Mouse (Mus musculus) Muller cell, postnatal 12 days (primary cell): ENCODE measurements around the gene Rnh1.

Experiments
- DNase-seq: peaks from one replicate; pipeline ENCODE4 v3.0.0-alpha.2; 2015; ENCODE audit errors: inconsistent ontology term

The Rnh1 gene

DNA sequence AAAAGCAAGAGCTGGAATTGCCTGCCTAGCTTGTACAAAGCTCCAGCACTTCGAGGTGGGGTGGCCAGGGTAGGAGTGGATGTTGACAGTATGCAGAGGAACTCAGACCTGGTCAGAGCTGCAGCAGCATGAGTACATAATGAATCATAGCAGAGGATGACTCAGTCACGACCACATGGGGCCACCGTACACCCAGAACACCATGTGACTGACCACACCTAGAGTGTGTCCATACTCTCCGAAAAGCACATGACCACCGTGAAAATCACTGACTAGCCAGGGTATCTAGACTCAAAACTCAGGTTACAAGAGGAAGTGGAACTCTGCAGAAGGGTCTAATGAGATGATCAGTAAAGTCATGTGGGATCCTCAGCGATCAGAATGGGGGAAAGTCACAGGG lies 7.8 kb downstream of the Rnh1 start:
- peak; percentile 44 for DNase-seq

DNA sequence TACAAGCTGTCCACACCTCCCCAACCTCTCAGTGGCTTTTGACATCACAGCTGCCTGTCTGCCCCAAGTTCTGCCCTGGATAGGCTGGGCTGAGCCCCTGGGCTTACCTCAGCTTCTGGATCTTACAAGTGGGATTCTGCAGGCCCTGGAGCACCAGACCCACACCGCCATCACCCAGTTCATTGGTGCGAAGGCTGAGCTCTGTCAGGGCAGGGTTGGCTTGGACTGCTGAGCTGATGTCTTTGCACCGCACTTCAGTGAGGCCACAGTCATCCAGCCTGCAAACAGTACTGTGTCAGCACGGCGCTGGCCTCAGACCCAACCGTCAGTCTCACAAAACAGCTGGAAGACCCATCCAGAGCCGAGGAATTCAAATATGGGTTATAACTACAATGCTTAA lies 8.3 kb downstream of the Rnh1 start:
- no peak for DNase-seq

DNA sequence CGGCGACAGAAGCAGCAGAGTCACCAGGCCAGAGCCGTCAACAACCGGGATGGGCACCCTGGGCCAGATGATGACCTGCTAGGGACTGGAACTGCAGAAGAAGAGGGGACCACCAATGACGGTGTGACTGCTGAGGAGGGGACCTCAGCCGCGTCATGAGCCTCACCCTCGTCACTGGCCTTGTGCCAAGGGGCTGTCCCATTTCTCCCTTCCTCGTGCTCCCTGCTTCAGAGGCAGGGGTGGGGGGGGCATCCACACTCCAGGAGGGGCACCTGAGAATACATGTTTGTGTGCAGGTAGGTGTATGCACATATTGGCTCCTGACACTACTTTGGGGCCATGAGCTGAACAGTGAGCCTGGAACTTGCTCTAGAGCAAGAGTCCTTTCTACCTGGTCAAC lies 17.3 kb downstream of the Rnh1 start:
- DNase-seq, result no peak

DNA sequence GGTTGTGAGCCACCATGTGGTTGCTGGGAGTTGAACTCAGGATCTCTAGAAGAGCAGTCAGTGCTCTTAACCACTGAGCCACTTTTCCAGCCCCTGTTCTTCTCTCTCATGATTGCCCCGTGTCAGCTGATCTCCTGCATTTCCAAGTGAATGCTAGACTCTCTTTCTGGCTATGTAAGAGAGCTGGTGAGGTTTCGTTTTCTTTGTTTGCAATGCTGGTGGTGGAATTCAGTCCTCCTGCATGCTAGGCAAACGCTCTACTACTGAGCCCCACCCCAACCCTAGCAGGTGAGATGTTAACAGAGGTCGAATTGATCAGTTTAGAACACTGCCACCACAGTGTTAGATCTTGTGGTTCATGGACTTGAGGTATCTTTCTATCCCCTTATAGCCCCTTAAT lies 24.0 kb downstream of the Rnh1 start:
- no peak for DNase-seq

DNA sequence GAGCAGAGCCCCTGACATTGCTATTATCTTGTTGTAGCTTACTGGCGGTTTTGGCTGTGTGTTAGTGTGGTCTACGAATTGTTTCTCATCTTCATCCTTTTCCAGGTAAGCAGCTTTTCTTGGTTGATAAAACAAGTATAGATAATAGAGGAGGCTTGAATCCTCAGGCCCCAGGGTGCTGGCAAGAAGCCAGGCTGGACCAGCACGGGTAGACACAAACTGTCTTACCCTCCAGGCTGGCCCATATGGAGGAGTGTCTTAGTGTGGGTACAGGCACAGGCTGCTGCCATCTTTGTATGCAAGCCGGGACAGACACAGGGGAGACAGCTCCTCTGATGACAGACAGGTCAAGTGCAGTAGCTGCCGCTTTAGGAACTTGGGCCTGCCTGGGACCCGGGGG lies 25.6 kb downstream of the Rnh1 start:
- no peak for DNase-seq

DNA sequence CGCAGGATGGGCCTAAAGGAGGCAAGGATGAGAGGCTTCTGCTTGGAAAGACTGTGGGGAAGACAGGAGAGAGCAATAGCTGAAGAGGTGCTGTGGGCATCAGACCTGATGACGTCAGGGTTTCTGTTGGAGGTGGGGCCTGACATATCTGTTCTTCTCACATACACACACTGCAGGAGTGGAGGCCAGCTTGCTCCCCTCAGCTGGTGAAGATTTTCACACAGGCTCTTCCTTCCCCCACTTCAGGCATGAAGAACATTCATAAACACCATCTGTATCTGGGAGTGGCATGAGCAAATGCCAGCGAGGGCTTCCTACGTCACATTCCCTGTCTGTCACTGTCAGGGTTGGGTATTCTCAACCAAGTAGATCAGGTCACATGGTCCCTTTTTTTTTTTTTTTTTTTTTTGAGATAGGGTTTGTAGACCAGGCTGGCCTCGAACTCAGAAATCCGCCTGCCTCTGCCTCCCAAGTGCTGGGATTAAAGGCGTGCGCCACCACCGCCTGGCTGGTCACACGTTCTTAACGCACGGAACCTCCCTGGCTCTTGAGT lies 26.5 kb downstream of the Rnh1 start:
- no peak for DNase-seq

DNA sequence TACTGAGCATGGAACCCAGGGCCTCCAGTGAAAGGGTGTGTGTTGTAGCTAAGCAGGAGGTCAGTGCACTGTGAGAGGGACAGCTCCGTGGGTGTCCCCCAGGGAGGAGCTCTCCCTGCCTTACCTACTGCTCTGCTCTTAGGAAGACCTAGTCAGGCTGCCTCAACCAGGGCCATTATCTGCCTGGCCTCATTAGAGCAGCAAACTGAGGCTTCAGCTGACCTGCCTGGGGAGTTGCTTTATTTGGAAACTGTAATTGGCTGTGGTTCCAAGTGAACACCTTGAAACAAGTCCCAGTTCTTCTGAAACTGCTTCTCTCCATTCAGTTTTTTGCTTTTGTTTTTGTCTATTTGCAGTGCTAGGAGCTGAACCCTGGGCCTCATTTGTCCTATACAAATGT lies 27.3 kb downstream of the Rnh1 start:
- no peak for DNase-seq

DNA sequence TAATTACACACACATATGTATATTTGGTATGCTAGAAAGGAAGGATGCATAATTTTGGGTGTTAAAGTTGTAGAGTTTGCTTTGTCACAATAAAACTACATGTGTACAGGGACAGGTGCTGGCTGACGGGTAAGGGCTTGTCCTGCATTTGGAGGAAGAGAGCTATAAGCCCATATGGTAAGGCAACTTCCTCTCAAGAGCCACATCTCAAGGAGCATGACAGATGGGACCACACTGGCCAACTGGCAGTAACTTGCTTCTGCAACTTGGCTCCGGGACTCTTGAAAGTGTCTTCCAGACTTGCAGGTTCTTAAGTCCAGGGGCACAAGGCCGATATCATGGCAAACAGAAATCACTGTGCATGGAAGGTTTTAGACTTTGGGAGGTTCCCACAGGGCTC lies 28.0 kb downstream of the Rnh1 start:
- no peak for DNase-seq

DNA sequence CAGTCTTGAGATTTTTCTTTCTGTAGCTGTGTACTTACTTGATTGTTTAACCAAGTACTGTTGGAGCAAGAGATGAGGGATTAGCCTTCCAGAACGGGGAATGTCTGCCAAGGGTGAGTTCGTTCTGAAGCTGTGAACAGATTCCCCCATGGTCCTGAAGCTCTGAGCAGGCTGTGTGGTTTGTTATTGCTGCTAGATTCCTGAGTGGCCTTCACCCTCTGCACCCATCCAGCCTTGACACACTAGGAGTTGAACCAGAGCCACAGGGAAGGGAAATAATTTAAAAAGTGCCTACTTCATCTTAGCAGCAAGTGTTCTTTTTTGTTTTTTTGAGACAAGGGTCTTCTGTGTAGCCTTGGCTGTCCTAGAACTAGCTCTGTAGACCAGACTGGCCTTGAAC lies 28.8 kb downstream of the Rnh1 start:
- DNase-seq, result no peak

DNA sequence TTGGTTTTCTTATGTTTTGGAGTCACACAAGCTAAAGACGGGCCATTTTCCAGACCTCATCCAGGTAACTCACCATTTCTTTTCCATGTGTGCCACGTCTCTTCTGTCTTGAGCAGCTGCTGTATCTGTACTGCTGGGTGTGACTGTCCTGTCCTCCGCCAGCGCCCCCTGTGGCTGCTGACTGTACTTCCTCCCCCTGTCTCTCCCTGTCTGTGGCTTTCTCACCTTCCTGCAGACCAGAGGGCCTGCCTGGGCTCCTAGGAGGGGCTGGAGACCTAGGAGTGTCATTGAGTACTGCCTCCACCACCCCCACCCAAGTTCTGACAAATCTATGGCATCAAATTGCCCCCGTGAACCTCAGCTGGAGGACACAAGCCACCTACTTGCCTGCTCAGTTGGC lies 29.5 kb downstream of the Rnh1 start:
- DNase-seq, result no peak

DNA sequence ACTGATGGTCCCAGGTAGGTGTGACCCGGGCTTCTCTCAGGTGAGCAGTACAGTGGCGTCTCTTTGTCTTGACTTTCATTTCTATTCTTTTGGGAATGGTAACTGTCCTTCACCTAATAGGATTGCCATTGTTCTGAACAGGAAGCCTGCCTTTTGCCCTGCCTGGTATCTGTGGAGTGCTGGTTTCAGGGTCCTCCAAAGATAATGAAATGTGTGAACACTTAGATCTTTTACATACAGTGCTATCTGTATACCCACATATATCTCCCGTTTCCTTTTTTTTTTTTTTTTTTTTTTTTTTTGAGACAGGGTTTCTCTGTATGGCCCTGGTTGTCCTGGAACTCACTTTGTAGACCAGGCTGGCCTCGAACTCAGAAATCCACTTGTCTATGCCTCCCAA lies 31.3 kb downstream of the Rnh1 start:
- DNase-seq, result no peak

DNA sequence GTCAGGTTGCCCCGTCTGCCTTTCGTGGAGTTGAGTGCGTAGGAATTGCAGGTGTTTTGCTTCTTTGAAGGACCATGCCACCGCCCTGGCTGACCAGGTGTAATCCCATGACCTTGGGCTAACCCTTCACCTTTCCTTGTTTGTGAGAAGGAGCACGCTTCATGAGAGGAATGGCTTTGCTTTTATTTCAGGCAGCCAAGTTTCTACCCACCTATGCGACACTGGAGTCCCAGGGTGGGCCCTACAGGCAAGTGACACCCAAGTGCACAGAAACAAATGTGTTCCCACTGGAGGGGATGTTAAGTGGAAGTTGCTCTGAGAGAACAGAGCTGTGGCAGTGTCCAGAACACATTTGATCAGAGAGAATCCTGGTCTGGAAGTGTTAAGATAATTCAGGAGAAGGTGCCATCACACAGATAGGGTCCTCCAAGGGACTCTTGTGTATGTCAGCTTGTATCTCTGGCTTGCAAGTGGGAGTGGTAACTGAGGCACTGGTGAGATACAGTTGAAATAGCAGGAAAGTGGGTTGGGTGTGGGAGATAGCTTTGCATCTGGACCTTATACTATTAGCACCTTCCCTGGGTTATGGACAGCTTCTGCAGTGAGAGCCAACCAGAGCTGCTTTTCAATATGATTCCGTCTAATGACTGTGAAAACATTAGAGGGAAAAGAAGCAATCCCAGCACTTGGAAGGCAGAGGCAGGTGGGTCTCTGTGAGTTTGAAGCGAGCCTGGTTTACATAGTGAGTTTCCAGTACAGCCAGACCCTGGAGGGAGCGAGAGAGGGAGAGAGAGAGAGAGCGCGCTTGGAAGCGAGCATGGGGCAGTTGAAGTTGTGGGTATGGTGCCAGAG lies 40.5 kb downstream of the Rnh1 start:
- DNase-seq, result no peak

DNA sequence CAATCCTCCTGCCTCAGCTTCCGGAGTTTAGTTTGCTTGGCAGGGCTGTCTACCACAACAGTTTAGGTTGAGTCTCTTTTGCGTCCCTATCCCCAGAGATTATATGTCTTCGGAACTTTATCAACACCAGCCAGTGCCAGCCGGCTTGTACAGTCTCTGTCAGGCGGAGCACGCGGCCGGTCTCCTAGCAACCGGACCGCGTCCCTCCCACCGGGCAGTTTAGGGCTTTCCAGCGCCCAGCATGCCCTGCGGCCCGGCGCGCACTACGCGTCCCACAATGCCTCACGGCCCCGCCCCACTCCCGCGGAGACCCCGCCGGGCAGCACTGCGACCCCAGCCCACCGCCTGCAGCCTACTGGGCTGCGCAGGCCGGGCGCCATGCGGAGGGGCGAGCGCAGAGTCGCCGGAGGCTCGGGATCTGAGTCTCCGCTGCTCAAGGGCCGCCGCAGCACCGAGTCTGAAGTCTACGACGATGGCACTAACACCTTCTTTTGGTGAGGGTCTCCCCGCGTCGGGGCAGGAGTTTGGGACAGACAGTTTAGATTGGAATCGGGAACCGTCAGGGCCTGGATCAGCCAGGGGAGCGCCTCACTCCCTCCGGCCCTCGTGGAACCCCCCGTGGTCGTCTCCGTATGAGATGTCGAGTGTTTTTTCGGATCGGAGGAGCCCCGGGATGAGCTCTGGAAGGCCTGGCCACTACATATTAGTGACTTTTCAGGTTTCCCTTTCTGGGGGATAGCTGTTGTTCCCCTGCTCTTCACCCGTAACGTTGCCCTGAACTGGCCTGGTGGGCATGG lies 41.4 kb downstream of the Rnh1 start:
- peak; percentile 93 for DNase-seq

DNA sequence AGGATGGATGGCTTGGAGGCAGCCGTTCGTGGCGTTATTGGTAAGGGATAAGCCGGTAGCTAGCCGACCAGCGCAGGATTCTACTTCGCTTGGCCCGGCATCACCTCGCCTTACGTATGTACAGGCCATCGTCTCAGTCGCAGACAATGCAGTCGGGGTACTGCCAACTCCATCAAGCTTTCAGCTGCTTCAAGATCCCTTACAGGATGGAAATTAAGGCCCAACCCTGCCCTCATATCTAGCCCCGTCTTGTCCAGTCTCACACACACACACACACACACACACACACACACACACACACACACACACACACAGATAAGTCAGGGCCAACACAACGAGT lies 49.2 kb downstream of the Rnh1 start:
- DNase-seq, result no peak

DNA sequence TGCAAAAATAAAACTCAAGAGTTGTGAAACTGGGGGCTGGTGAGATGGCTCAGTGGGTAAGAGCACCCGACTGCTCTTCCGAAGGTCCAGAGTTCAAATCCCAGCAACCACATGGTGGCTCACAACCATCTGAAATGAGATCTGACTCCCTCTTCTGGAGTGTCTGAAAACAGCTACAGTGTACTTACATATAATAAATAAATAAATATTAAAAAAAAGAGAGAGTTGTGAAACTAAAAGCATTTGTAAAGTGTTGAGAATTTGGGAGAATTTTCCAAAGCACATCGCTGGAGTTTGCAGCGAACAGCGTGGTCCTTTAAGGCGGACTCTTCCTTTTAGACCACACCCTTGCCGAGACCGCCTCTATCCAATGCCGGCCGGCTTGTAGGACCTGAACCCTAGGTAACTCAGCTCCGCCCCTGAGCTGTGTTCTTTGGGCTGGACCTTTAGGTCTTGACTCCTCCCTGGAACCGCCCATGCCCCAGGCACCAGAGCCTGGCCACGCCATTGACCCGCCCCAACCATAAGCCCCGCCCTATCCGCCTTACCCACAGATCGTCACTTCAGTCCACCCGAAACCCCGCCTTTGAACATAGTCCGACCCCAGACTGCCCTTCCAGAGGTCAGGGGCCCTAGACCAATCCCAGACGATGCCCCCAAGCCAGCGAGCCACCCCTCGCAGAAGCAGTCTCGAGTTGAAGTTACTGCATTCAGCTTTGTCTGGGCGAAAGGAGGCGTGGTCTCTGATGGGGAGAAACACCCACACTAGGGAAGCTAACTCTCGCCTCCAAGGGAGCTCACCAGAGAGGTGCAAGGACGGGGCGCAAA lies 49.8 kb downstream of the Rnh1 start:
- DNase-seq, result peak; percentile 97

DNA sequence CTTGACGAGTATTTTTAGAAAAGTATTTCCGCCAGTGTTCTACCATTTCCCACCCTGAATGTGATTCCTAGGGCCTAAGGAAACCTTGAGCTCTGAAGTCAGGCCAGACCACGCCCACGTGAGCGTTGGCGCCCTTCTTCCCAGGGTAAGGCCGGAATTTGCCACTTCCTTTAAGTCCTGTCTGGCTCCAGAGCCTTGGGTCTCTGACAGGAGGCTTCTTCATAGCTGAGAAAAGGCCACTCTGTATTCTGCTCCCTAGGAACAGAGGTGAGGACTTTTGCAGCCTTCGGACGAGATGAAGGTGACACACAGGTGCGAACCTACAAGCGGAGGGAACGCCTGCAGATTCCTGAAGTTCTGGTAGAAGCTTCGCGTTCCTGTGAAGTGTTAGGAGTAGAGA lies 50.4 kb downstream of the Rnh1 start, which contains the start of gene Ptdss2:
Gene Ptdss2 (plus strand): TSS at position 138 of the 400 bp plus-strand sequence.
- DNase-seq, result no peak

DNA sequence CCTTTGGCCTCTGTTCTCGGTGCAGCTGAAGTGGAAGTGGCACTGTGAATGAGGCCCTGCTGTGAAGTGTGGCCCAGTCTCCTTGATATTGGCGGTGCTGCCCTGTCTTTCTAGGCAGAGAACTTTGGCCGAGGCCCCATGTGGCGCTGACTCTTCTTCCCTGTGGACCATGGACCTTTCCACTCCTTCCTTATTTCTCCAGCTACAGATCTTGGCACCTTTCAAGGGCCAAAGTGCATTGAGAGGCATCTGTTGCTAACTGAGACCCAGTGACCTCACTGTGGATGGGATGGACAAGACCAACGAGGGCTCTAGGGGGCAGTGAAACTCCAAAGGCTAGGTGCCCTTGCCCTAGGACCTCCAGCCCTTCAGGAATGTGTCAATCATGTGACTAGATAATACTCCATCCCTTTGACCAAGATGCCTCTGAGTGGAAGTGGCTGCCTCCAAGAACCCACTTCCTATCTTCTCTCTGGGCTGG lies 51.6 kb downstream of the Rnh1 start:
- no peak for DNase-seq

DNA sequence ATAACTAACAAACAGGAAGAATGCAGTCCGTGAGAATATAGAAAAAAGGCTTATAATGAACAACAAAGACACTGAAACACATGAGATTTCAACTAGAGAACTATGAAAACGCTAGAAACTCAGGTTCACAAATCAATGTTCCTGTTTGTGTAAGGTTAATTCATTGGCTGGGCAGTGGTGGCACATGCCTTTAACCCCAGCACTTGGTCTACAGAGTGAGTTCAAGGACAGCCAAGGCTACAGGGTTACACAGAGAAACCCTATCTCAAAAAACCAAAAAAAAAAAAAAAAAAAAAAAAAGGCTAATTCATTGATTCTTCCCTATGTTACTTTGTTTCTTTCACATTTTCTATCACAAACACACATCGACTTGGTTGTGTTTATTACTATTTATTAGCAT lies 52.1 kb downstream of the Rnh1 start:
- no peak for DNase-seq

DNA sequence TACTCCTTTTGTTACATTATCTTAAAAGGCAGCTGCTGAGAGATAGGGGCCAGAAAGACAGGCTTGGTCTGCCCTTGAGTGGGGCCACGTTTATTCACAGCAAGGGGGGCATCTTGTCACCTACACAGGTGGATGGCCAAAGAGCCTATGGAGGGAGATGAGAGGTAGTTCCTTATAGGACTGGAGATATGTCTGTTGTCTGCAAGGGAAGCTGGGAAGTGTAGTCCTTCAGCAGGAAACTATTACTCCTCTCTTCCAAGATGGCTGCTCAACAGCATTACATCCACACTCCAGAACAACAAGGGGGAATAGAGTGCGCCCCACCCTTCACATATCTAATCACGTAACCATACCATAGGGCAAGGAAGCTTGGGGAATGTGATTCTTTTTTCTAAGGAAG lies 53.2 kb downstream of the Rnh1 start:
- DNase-seq, result no peak

DNA sequence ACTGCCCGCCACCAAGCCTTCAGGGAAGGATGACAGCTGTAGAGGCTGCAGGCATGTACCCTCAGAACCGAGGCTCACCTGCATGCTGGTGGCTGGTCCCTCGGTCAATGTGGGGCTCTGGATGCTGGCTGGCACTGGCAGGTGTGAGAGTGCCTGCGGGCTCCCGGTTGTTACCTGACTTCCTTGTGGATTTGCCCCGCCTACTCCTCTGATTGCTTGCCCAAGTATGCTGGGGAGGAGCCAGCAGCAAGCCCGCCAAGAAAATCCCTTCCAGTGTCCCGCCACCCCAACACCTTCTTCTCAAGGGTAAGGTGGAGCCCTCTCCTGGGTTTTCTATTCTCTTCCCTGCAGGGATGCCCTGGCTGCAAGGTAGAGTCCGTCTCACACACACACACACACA lies 55.0 kb downstream of the Rnh1 start, which contains the start of gene Ano9:
Gene Ano9 (minus strand): TSS at position 171 of the 400 bp plus-strand sequence.
- DNase-seq, result no peak

DNA sequence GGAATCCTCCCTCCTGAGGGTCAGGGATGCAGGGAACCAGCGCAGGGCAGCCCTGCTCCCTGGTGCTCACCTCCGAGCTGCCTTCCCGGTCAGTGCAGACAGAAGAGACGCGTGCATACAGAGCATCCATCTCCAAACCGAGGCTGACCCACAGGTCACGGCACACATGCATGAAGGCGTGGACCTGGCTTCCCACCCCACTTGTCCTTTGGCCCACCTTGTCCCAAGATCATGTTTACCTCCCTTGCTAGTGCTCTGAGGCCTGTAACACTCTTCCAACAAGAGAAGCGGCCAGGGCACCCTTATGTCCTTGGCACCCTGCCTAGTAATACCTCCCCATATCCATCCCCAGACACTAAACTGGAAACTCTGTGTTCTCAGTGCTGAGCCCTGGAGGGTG lies 56.8 kb downstream of the Rnh1 start:
- DNase-seq, result no peak
